Mouse (Mus musculus): Measurements from ENCODE around the gene Sugct.

Sugct gene

GRCm38 (mm10) chr13:17291057-17291456 is 404.3 kb downstream of the Sugct start:
- DNase-seq (ENCODE audit: low spot score): no peak

- DNase-seq (ENCODE audit: low spot score): no peak
These were observed 407.0 kb downstream of the Sugct start for GRCm38 (mm10) chr13:17288377-17288776.

- DNase-seq (ENCODE audit: low spot score): no peak
These were observed 449.4 kb downstream of the Sugct start for GRCm38 (mm10) chr13:17245936-17246335.

- no peak for DNase-seq (ENCODE audit: low spot score)
These were observed 478.8 kb downstream of the Sugct start for GRCm38 (mm10) chr13:17216524-17216923.

GRCm38 (mm10) chr13:17212681-17213080 is 482.7 kb downstream of the Sugct start:
- DNase-seq (ENCODE audit: low spot score): no peak

- DNase-seq (ENCODE audit: low spot score): no peak
These were observed 505.1 kb downstream of the Sugct start for GRCm38 (mm10) chr13:17190180-17190762.

- DNase-seq (ENCODE audit: low spot score): no peak
These were observed 510.1 kb downstream of the Sugct start for GRCm38 (mm10) chr13:17185253-17185652.

GRCm38 (mm10) chr13:17165917-17166316 is 529.4 kb downstream of the Sugct start:
- DNase-seq (ENCODE audit: low spot score): no peak

- no peak for DNase-seq (ENCODE audit: low spot score)
These were observed 530.6 kb downstream of the Sugct start for GRCm38 (mm10) chr13:17164721-17165120.

GRCm38 (mm10) chr13:17146441-17146992 is 548.8 kb downstream of the Sugct start:
- no peak for DNase-seq (ENCODE audit: low spot score)

GRCm38 (mm10) chr13:17116073-17116472 is 579.3 kb downstream of the Sugct start:
- no peak for DNase-seq (ENCODE audit: low spot score)

- no peak for DNase-seq (ENCODE audit: low spot score)
These were observed 593.0 kb downstream of the Sugct start for GRCm38 (mm10) chr13:17102372-17102771.

GRCm38 (mm10) chr13:17086547-17086946 is 608.8 kb downstream of the Sugct start:
- DNase-seq (ENCODE audit: low spot score): no peak

GRCm38 (mm10) chr13:17086146-17086545 is 609.2 kb downstream of the Sugct start:
- DNase-seq (ENCODE audit: low spot score): no peak

- DNase-seq (ENCODE audit: low spot score): no peak
These were observed 610.2 kb downstream of the Sugct start for GRCm38 (mm10) chr13:17084946-17085852.

GRCm38 (mm10) chr13:17081618-17082017 is 613.7 kb downstream of the Sugct start:
- no peak for DNase-seq (ENCODE audit: low spot score)

GRCm38 (mm10) chr13:17065552-17065951 is 629.8 kb downstream of the Sugct start:
- no peak for DNase-seq (ENCODE audit: low spot score)

- no peak for DNase-seq (ENCODE audit: low spot score)
These were observed 638.7 kb downstream of the Sugct start for GRCm38 (mm10) chr13:17056650-17057049.

GRCm38 (mm10) chr13:17043426-17044224 is 651.7 kb downstream of the Sugct start:
- no peak for DNase-seq (ENCODE audit: low spot score)

- no peak for DNase-seq (ENCODE audit: low spot score)
These were observed 653.0 kb downstream of the Sugct start for GRCm38 (mm10) chr13:17042332-17042731.

GRCm38 (mm10) chr13:17039727-17040126 is 655.6 kb downstream of the Sugct start:
- DNase-seq (ENCODE audit: low spot score): no peak

- DNase-seq (ENCODE audit: low spot score): no peak
These were observed 657.0 kb downstream of the Sugct start for GRCm38 (mm10) chr13:17038341-17038740.

All from left cerebral cortex, adult 11 months (tissue).